Mouse (Mus musculus) heart, postnatal 4 days (tissue): ENCODE measurements around the gene Osbpl10. TPM values are rescaled to one million over a fixed set of nuclear protein-coding genes. Genes with fewer than 3 reads are reported as not detected.

Experiments
- DNase-seq: peaks from one replicate; pipeline ENCODE4 v3.0.0; 2021
- total RNA-seq, 2 experiments: library from RNA; stranded (reverse); gene quantifications; 2 replicates each; pipeline ENCODE4 v1.2.3; 2021

The Osbpl10 gene
- total RNA-seq, 2 experiments from 2014 or later: 5.7 to 6.1 TPM

- DNase-seq: no peak
Measured at GRCm38 (mm10) chr9:115165996-115166395, 187.6 kb downstream of the Osbpl10 start.

GRCm38 (mm10) chr9:115169591-115169990 is 191.2 kb downstream of the Osbpl10 start:
- no peak for DNase-seq

GRCm38 (mm10) chr9:115172096-115172495 is 193.7 kb downstream of the Osbpl10 start:
- DNase-seq: no peak

DNA sequence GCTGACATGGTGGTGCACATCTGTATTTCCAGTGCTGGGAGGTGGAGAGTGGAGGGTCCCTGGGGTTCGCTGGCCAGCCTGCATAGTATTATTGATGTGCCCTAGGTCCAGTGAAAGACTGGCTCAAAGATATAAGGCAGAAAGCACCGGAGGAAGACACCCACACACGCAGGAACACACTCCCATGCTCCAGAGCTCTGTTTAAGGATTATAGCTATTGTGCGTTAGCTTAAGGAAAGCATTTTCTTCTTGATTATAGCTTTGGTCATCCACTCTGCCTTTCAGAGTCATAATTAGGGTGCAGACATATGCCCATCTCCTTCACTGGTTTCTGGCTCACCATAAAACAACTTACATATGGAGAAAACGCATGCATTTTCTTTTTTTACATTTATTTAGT is 200.8 kb downstream of the Osbpl10 start:
- DNase-seq: no peak

DNA sequence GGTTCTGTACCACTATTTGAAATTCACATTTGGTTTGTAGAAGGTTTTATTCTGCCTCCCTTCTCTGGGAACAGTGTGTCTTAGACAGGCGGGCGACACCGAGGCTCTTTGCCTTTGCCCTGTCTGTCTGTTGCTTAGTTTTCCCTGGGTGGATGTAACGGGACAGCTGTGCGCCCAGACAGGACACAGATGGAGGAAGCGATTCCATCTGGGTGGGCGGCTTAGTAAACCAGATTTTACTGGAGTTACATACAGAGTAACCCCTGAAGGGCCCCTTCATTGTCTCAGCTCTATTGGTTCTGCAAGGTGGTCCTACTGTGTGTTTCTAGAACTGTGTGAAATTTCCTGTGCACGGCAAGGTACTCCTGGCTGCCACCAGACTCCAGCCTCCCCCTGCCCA is 201.6 kb downstream of the Osbpl10 start:
- DNase-seq: no peak

DNA sequence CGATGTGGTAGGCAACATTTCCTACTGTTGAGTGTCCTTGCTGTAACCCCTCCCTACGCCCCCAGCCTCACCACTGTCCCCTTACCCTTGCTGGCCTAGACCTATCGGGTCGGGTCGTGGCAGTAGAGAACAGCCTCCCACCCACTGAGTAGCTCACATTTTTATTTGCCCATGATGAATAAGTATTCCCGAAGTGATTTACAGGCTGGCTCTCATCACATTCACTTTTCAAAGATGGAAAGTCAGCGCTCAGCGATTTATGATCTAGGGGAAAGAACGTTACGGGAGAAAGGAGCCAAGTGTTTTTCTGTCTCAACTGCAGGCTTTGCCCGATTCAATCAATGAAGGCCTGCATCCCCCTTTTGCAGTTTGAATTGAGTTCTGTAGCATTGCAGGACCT is 208.0 kb downstream of the Osbpl10 start:
- DNase-seq: no peak

GRCm38 (mm10) chr9:115190376-115190942 is 212.1 kb downstream of the Osbpl10 start:
- no peak for DNase-seq

GRCm38 (mm10) chr9:115192890-115193289 is 214.5 kb downstream of the Osbpl10 start:
- no peak for DNase-seq

DNA sequence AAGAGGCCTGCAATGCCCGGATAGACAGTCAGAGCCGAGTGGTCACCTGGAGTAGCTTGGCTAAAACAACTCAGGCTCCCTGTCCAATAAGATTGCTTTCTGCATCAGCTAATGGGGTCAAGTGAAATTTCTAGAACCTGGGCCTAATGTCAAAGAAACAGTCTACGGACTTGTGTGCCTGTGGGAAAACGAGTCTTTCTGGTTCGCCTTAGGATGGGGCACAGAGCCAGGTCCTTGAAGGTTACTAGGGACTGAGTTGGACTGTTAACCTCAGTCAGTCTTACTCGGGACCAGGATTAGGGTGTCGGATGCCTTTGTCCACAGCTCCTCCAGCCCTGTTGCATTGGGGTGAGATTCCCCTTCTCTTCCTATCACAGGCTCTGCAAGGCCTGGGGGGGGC is 218.7 kb downstream of the Osbpl10 start:
- no peak for DNase-seq

- DNase-seq: no peak
Measured at GRCm38 (mm10) chr9:115200166-115200862, 221.9 kb downstream of the Osbpl10 start.

- DNase-seq: no peak
Measured at GRCm38 (mm10) chr9:115201264-115201663, 222.9 kb downstream of the Osbpl10 start.

- DNase-seq: no peak
Measured at GRCm38 (mm10) chr9:115203136-115203535, 224.8 kb downstream of the Osbpl10 start.

GRCm38 (mm10) chr9:115205491-115205890 is 227.1 kb downstream of the Osbpl10 start:
- no peak for DNase-seq

- DNase-seq: no peak
Measured at GRCm38 (mm10) chr9:115206219-115206618, 227.8 kb downstream of the Osbpl10 start.

- no peak for DNase-seq
Measured at GRCm38 (mm10) chr9:115209737-115210136, 231.4 kb downstream of the Osbpl10 start.

DNA sequence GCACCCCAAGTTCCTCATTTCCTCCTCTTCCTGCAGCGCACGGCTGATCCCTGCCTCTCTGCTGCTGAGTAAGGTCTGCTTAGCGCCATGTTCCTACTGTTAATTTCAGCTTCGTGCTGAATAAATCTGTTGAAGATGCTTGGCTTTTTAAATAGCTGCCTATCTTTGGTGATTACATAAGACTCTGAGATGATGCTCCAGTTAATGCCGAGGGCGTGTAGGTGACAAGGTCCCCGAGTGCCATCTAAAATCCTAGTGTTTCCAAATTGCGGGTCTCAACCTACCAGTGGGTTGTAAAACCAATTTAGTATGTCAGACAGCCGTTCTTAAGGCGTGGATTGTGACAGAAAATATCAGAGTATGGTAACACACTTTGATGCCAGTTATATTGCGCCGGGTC is 232.2 kb downstream of the Osbpl10 start:
- DNase-seq: no peak

DNA sequence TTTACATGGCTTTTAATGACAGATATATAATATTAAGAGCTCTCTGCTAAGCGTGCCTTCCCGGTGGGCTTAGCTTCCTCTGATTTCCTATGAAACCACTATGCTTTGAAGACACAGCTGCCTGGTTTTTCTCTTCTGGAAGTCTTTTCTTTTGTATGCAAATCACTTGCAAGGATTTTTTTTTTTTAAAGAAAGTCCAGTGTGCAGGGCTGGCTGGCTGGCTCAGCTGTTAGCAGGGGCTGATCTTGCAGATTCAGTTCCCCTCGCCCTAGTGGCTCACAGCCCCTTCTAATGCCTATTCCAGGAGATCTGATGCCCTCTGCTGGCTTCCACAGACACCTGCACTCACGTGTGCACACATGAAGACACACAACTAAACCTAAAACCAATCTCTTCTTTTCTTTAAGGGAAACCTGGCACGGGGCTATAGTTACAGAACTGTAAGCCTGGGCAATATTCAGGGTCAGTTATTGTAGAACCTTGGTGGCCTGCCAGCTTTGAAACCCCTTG is 235.4 kb downstream of the Osbpl10 start:
- no peak for DNase-seq

- DNase-seq: no peak
Measured at GRCm38 (mm10) chr9:115214572-115215571, 236.5 kb downstream of the Osbpl10 start.

DNA sequence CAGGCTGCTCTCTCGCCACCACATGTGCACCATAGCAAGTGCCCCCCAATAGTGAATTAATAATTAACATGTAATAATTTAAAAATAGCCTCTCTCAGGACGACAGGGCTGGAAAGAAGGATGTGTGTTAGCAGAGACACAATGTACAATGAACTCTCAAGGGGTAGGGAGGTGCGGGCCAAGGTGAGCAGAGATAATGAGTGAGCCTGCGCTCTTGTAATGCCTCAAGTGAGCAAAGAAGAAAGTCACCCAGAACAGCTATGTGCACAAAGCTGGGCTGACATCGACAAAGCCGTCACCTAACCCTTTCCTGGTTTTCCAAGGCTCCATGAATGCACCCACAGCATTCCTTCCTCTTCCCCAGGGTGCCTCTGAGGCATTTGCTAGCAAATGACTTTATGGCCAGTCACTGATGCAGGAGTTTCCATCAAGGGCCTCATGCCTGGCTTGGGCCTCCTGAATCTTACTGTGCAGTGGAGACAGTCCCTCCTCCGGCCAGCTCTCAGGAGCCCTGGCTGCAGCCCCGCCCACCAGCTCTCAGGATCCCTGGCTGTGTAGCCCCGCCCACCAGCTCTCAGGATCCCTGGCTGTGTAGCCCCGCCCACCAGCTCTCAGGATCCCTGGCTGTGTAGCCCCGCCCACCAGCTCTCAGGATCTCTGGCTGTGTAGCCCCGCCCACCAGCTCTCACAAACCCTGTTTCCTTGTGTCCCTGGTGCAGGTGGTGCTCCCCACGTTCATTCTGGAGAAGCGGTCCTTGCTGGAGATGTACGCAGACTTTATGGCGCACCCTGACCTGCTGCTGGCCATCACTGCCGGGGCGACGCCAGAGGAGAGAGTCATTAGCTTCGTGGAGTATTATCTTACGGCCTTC is 237.7 kb downstream of the Osbpl10 start:
- DNase-seq: no peak

DNA sequence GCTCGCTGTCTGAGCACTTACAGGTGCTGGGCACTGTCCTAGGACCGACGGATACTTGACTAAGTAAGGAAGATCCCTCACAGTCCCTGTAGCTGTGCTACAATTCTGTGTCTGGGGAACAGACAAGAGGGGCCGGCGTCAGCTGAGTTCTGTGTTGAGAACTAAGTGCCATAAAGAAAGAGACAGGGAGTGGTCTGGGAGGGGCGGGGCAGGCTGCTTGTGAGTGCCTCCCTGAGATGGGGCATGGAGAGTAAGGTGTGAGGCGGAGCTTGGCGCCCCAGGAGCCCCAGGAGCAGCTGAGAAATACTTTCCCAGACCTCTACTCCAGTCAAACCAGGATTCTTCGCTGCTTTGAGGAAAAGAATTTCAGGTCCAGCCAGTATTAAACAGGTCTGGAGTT is 239.6 kb downstream of the Osbpl10 start:
- DNase-seq: no peak

DNA sequence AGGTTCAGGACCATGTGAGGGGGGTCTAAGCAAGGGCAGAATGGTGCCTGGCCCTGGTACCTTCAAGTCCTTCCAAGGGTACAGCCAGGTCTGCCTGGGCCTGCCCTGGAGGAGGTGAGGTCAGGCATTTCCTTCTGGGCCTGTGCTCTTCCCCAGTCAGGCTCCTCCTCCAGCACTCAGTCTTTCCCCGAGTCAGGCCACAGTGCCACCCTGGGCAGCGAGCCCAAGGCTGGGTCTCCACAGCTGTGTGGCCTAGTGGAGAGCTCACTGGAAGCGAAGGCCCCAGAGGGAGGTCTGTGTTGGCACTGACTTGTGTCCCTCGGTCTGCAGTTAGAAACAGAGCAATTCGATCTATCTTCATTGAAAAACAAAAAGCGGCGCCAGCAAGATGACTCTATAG is 242.1 kb downstream of the Osbpl10 start:
- no peak for DNase-seq

GRCm38 (mm10) chr9:115221265-115221664 is 242.9 kb downstream of the Osbpl10 start:
- DNase-seq: no peak
